Mouse (Mus musculus) liver, postnatal 0 days (tissue): Measurements from ENCODE around the gene Cyb561.

Source experiments
- CTCF ChIP-seq: sonication (generic); IDR thresholded peaks from 2 replicates; pipeline ENCODE4 v1.5.1; 2016; ENCODE audit warnings: antibody characterized with exemption, low read depth
- EP300 ChIP-seq: IDR thresholded peaks from 2 replicates; pipeline ENCODE4 v1.6.1; 2016; ENCODE audit warnings: antibody characterized with exemption, low read depth, mild to moderate bottlenecking

DNA sequence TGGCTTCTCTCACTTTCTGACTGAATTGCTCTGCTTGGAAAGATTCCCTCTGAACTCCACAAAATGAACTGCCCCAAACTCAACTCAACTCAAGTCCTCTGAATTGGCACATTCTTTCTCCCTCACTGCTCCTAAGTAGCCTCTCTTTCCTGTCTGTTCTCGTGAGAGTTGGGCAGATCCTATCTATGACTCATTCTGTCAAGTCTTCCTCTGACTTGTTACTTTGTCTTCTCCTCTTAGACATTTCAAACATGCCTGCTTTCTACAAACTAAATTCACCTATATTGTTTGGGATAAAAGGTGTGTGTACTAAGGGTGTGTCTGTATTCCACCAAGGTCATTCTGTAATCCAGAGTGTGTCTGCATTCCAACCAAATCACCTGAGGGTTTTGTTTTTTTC is 54.0 kb downstream of the Cyb561 start:
- TF ChIP-seq EP300: no peak
- TF ChIP-seq CTCF: no peak
